Mouse (Mus musculus) brain, embryonic 18.5 days (tissue): ENCODE measurements around the gene Meis1.

Experiments
- DNase-seq: peaks from one replicate; pipeline ENCODE4 v3.0.0-alpha.2; 2012; ENCODE audit warnings: low read depth, low spot score

Gene Meis1

GRCm38 (mm10) chr11:18948600-18949295 is 70.0 kb downstream of the Meis1 start:
- no peak for DNase-seq

GRCm38 (mm10) chr11:18947434-18947833 is 71.4 kb downstream of the Meis1 start:
- DNase-seq: no peak

GRCm38 (mm10) chr11:18945778-18946177 is 73.0 kb downstream of the Meis1 start:
- DNase-seq: no peak

DNA sequence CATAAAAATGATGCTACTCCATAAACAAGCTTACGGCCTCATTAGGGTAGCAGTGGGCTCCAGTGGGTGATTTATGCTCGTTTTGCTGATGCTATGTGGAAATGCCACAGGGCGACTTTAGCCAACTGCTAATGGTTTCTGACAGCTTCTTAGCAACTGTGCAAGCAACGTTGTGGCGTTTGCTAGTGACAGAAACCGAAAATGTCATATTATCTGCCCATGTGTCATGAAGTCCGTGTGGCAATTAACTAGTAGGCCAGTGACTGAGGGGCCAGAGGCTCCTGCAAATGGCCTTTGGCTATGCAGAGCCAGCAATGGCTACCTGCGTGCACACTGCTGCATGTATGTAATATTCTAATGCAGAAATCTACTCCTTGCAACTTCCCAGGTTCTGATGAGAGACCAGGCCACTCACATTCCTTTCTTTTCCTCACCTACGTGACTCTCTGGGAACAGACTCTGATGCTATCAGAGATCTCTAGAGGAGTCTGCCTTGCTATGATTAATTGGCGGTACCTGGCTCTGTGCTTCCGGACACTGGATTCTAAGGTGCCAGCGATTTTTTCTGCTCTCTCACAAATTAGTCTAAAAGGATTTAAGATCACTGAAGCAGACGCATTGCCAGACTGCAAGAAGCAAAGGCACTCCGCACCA is 73.7 kb downstream of the Meis1 start:
- no peak for DNase-seq

DNA sequence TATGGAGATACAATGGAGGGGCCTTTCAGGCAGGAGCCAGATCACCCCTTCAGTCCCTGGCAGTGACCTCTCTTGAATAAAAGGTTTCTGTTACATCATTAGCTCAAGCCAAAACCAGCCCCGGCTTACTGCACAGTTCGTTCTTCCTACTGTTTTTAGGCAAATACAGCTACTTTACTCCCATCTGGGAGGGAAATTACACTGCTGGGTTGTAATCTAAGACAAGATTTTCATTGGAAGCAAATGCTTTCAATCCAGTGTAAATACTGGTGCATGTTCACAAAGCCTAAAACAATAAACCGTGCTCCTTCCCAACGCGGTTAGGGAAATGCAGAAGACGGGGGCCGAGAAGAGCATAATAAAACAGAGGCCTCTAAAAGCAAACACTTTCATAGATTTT is 74.6 kb downstream of the Meis1 start:
- no peak for DNase-seq

- no peak for DNase-seq
These were observed 75.8 kb downstream of the Meis1 start for GRCm38 (mm10) chr11:18942990-18943389.

DNA sequence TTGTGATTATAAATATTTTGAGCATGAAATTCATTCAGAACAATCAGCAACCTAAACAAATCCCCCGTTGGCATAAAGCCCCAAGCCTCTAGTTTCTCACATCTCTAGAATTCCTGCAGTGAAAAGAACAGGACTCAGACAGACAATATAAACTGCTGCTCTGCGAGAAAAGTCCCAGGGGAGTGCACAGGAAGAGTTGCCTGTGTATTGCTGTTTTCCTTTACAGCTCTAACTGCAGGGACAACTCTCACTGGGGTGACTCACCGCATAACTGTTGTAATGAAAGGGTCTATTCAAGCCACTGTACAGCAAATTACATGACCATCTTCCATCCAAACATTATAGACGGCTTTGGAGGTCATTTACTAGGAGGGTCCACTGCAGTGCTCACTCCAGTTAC is 77.9 kb downstream of the Meis1 start:
- no peak for DNase-seq

DNA sequence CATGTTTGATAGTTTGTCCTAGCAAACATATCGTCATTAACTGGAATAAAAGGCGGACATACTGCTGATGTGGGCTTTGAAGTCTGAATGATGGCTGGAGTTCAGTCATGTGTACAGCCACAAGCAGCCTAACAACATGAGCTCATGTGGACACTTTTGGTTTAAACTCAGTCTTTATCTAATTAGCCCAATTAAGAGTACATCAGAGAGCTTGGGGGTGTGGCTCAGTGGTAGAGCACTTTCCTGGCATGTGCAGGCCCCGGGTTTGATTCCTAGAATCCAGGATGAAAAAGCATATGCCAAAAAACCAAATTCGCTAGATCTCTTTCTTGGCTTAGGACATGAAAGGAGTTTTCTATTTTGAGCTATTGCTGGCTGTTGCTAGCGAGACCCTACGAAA is 83.9 kb downstream of the Meis1 start:
- DNase-seq: no peak

DNA sequence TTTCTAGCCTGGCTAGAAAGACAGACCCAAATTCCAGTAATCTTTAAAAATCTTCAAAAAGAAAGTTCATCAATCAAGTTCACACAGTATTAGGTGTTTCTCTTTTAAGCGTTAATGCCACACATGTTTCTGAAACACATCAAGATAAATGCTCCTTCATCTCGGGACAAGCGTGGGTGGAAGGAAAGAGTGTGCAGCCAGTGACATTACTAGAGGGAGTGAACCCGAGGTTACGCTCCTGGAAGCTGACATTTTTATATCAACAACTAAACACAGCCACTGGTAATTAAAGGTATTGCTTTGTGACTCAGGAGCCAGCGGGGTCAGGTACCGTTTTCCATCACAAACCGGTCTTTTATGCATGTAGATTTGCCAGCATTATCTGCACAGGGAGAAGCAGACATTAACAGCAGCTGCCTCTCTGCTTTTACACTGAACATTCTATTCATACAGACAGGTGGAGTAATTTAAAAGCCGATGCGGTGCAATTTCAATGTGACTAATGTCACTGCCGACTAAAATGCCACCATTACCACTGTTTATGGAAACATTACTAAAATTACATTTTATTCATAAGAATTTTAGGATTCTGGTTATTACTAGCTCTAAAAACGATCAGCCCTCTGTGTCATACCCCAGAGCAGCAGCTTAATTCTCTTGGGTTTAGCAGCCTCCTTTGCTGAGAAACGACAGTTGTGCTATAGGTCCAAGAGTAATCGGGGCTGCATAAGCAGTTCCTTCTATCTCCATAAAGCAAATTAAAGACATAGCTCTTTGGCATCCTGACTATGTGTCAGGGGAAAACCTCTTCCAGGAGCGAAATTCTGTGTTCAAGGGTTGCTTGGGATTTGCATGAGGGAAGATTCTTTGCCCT is 87.5 kb downstream of the Meis1 start:
- no peak for DNase-seq

GRCm38 (mm10) chr11:18929779-18930728 is 88.7 kb downstream of the Meis1 start:
- no peak for DNase-seq

DNA sequence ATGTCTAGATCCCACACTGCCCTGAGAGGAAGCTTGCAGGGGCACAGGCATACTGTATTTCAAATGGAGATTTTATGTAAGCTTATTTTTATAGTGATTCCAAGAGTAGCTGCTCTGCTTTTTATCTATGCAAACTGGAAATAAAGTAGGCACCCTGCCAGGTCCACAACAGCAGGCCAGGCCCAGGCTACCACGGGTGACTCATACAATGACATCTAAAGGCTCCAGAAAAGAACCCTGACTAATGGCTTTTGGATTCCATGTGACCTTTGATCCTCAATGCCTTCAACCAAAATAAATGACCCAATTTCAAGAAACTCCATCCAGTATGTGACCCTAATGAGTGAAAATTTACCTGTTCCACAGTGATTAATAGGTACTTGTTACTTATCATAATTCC is 91.4 kb downstream of the Meis1 start:
- DNase-seq: no peak

- DNase-seq: no peak
These were observed 92.0 kb downstream of the Meis1 start for GRCm38 (mm10) chr11:18926798-18927197.

DNA sequence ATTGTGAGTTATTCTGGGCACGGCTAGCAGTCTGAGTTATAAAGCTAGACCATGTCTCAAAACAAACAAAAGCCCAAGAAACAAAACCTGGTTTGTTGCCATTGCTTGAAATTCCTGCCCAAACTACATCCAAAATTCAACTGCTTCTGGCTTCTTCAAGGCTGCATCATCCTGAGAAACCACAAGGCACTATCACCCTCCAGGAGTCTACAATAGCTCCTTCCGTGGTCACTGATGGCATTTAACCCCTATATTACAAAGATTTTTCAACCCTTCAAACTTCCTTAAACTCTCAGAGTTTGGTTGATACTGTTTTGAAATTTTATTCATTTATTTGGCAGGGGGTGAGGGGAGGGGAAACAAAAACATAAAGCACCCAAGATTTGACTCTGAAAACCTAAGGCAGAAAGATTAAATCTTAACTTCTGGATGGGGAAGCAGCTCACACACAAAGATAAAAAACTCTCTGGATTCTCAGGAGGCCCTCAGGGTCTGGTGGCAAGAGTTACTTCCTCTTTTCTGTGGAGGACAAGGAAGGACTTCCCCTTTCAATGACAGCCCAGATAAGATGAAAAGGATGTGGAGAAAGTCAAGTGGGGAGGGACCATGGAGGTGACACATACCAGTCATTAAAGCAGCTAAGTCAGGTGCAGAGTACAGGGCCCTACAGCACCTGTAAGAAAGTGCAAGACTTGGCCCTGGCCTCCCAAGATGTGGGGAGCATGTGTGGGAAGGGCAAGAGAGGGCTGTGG is 94.0 kb downstream of the Meis1 start:
- no peak for DNase-seq

- no peak for DNase-seq
These were observed 95.5 kb downstream of the Meis1 start for GRCm38 (mm10) chr11:18923274-18923673.

- no peak for DNase-seq
These were observed 98.1 kb downstream of the Meis1 start for GRCm38 (mm10) chr11:18920651-18921050.

GRCm38 (mm10) chr11:18919162-18919762 is 99.5 kb downstream of the Meis1 start:
- DNase-seq: no peak

- DNase-seq: no peak
These were observed 100.9 kb downstream of the Meis1 start for GRCm38 (mm10) chr11:18917887-18918286.

- no peak for DNase-seq
These were observed 105.5 kb downstream of the Meis1 start for GRCm38 (mm10) chr11:18913251-18913650.

DNA sequence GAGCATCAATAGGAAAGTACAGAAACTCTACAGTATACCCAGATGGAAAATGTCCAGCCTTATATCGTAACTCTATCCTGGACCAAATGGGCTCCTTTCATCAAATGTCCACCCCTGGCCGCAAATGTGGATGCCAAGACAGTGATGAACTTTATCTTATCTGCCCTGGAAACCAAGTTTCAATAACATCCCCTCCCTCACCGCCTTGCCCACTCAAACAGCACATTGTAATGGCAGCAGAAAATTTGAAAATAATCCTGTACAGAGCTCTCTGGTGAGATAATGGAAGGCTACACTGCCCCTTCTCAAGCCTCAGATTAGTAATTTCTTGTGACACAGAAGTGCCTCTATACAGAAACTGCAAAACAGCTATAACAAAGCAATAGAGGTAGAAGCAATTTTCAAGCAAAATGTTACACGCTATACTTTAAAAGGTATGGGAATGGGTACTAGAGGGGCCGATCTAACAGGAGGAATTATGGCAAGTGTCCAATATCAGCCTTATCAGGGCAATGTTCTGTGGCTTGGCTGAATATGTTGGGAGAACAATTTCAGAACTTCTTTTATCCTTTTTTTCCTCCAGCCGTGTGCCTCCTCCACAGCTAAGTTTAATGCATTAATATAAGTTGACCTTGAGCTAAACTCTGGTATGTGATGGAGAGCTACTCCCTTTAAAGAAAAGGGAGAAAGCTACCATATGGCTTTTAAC is 106.3 kb downstream of the Meis1 start:
- DNase-seq: no peak

- no peak for DNase-seq
These were observed 111.9 kb downstream of the Meis1 start for GRCm38 (mm10) chr11:18906866-18907265.
